Mouse (Mus musculus): ENCODE data around the gene Trim46. TPM values are rescaled to one million over a fixed set of nuclear protein-coding genes. Genes with fewer than 3 reads are reported as not detected.

Gene Trim46
- total RNA-seq, 2 experiments from 2014 or later = 1.3 TPM; not detected in 1

DNA sequence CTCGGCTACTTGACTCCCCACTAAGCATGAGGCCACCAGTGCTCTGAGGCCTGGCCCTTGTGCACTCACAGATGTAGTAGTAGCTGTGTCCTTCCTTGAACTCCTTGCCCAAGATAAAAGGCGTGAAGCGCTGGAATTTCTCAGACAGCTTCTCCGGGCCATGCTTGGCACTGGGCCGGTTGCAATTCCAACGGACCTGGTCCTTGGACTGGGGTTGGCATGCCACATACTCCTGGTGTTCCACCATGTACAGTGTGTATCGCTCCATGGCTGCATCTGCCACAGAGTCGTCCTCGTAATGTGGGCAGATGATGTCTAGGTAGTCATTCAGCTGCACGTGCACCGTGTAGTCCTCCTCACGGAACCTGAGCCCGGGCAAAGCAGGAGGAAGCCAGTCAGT, 30.0 kb upstream of the Trim46 start:
- no peak for ATAC-seq (replicated peaks; ENCODE audit: low FRiP score, poor library complexity, severe bottlenecking)

- ATAC-seq (replicated peaks; ENCODE audit: low FRiP score, poor library complexity, severe bottlenecking) = no peak
Observed at GRCm38 (mm10) chr3:89271760-89272159, 25.7 kb upstream of the Trim46 start.

- no peak for ATAC-seq (replicated peaks; ENCODE audit: low FRiP score, poor library complexity, severe bottlenecking)
Observed at GRCm38 (mm10) chr3:89270891-89271290, 24.8 kb upstream of the Trim46 start.

- peak; percentile 83 for ATAC-seq (replicated peaks; ENCODE audit: low FRiP score, poor library complexity, severe bottlenecking)
Observed at GRCm38 (mm10) chr3:89270051-89270755, 24.1 kb upstream of the Trim46 start, which contains the start of gene Slc50a1. TSS of gene Slc50a1 (minus strand) at chr3:89270570.

GRCm38 (mm10) chr3:89268916-89269315, 22.8 kb upstream of the Trim46 start:
- ATAC-seq (replicated peaks; ENCODE audit: low FRiP score, poor library complexity, severe bottlenecking) = no peak

- peak; percentile 90 for ATAC-seq (replicated peaks; ENCODE audit: low FRiP score, poor library complexity, severe bottlenecking)
Observed at GRCm38 (mm10) chr3:89266439-89266893, 20.4 kb upstream of the Trim46 start.

- no peak for ATAC-seq (replicated peaks; ENCODE audit: low FRiP score, poor library complexity, severe bottlenecking)
Observed at GRCm38 (mm10) chr3:89262417-89262816, 16.3 kb upstream of the Trim46 start.

DNA sequence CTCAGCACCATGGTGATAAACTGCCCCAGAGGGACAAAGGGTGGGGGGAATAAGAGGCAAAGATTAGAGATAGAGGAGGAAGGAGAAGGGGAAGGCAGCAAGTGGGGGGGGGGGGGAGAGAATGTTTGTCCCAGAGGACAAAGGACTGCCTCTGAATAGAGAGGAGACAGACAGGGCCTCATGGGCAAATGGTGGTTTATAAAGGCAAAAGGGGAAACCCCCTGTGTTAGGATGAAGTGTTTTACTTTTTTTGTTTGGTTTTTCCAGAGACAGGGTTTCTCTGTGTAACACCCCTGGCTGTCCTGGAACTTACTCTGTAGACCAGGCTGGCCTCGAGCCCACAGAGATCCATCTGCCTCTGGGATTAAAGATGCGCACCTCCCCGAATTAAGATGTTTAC, 14.1 kb upstream of the Trim46 start:
- ATAC-seq (replicated peaks; ENCODE audit: low FRiP score, poor library complexity, severe bottlenecking) = no peak

DNA sequence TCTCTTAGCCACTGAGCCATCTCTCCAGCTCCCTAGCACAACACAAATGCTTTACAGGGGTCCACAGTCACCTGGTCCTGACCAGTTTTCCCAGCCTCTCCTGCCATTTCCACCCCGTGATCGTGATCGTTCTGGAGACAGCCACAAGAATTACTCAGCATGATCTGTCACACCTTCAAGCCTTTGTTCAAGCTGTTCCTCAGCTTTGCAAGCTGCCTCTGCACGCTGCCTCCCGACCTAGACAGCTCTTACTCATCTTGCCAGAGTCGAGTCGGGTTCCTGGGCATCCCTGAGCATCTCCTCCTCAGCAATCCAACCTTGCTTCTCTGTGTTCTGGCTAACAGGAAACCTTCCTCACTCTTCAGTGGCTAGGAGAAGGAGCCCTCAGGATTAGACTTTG, 13.0 kb upstream of the Trim46 start, which contains the start of gene Dpm3:
TSS of gene Dpm3 (plus strand) at position 283 of the 400 bp plus-strand sequence.
- no peak for ATAC-seq (replicated peaks; ENCODE audit: low FRiP score, poor library complexity, severe bottlenecking)

GRCm38 (mm10) chr3:89256177-89256576, 10.1 kb upstream of the Trim46 start:
- no peak for ATAC-seq (replicated peaks; ENCODE audit: low FRiP score, poor library complexity, severe bottlenecking)

GRCm38 (mm10) chr3:89254994-89255393, 8.9 kb upstream of the Trim46 start:
- no peak for ATAC-seq (replicated peaks; ENCODE audit: low FRiP score, poor library complexity, severe bottlenecking)

DNA sequence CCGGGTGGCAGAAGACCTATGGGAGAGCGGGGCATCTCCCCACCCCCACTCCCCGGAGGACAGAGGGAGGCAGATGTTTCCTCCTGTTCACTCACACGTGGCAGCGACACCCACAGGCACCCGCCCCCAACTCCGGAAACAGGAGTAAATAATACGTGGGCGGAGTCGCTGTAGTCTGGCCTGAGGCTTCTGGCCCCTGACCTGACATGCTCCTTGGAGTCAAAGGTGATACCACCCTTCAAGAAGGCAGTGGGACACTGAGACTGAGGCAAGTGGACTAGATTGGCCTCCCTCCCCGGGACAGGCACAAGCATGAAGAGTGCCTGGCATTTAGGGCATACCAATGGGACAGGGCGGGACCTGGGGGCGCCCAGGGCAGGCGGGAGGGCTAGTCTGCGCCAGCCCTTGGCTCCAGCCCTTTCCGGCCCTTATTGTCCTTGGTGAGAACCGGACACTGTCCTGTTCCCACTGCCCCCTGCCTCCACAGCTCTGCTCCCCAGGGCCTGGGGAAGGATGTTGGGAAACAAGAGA, 5.3 kb upstream of the Trim46 start:
- no peak for ATAC-seq (replicated peaks; ENCODE audit: low FRiP score, poor library complexity, severe bottlenecking)

GRCm38 (mm10) chr3:89250435-89251040, 4.4 kb upstream of the Trim46 start:
- ATAC-seq (replicated peaks; ENCODE audit: low FRiP score, poor library complexity, severe bottlenecking) = 0 out of 2 replicates have a peak, but pooled peaks have one; percentile 16

DNA sequence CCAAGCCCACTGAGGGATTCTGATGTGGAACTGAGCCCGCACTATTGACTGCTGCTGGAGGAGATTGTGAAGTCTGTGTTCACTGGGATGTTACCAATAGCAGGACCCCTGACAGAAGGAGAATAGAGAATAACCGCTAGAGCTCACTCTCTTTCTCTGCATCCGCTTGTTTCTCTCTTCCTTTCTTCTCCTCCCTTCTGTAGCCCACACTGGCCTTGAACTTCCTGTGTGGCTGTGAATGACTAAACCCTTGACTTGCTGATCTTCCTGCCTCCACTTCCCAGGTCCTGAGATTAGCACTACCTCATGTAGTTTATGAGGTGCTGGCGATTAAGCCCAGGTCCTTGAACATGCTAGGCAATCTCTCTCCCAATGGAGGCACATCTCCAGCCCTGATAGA, 1.4 kb upstream of the Trim46 start:
- ATAC-seq (replicated peaks; ENCODE audit: low FRiP score, poor library complexity, severe bottlenecking) = no peak

DNA sequence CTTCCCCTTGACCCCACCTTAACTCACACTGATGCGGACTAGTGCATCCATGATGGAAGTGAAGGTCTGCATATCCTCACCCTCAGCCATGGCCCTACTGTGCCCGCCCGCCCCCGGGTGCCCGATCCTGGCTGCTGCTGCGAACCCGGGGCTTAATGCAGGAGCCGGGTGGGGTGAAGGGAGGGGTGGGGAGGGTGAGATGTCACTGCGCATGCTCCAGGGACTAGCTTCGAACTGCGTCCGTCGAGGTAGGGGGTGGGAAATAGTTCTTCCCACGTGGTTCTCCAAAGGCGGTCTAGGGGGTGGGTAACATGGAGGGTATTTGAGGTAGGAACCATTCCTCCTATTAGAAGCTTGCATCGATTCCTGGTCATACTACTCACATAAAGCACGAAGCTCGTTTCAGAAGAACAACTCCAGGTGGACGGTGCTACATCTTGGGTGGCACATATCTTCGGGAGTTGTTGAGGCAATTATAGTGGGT, 379 bp downstream of the Trim46 start, which contains the start of gene Krtcap2:
TSS of gene Krtcap2 (plus strand) at position 279 of the 484 bp plus-strand sequence.
- ATAC-seq (replicated peaks; ENCODE audit: low FRiP score, poor library complexity, severe bottlenecking) = no peak

DNA sequence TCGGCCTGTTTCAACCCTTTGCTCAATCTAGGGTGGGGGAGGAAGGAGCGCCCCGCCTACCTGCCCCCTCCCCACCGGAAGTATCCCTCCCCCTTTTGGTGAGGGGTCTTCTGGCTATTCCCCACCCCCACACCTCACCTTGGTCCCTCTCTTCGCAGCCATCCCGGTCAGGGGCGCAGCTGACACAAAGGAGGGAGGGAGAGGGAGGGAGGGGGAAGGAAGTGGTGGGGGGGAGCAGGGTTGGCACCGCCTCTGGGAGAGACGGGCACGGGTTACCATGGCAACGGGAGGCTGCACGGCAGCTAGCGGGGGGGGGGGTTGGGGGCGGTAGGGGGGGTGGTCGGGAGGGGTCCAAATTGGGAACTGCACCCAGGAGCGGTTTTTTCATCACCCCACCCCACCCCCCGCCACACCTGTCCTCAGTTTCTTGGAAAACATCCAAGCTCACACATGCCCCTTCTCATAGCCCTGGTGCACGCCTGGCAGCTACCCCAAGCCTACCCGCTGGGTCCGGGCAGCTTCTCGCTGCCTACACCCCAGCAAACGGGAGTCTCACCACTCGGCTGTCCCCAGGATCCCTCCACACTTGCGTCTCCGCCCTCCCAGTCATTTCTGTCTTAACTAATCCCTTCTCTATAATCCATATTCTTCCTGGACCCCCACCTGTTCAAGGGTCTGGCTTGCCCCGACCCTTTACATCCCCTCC, 974 bp downstream of the Trim46 start:
- no peak for ATAC-seq (replicated peaks; ENCODE audit: low FRiP score, poor library complexity, severe bottlenecking)

DNA sequence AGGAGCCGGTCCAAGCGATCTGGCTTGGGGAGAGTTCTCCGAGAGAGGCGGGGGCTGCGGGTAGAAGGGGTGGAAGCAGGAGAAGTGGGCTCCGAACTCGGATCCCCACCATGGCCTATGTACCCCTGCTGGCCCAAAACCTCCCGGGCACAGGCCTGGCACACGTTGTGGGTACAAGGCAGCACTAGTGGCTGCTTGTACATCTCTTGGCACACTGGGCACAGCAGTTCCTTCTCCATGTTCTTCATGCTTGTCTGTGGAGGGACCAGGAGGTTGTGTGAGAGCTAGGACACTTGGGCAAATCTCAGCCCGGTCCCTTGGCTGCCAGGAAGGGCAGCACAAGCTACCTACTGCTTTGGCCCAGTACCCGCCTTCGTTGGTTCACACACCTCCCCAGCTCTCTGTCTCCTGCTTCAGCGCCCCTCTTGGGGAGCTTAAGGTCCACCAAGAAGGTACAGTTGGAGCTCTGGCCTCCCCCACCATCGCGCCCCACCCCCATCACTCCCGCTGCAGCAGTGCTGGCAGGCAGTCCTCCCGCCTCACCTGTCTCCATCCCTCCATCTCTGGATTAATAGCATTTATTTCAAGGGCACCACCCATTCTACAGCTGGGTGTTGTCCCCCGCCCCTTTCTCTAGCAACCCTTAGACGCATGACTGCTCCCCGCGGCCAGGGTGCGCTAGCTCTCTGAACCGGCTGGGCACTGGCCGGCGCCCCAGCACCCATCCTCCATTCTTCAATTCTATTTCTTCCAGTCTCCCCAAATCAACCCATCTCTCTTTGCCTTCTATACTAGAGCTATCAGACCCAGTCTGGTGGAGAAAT, 1.7 kb downstream of the Trim46 start:
- no peak for ATAC-seq (replicated peaks; ENCODE audit: low FRiP score, poor library complexity, severe bottlenecking)

- no peak for ATAC-seq (replicated peaks; ENCODE audit: low FRiP score, poor library complexity, severe bottlenecking)
Observed at GRCm38 (mm10) chr3:89243609-89244008, 2.5 kb downstream of the Trim46 start.

- no peak for ATAC-seq (replicated peaks; ENCODE audit: low FRiP score, poor library complexity, severe bottlenecking)
Observed at GRCm38 (mm10) chr3:89242331-89242895, 3.7 kb downstream of the Trim46 start.

All from erythroid progenitor cell, adult 5-6 weeks (primary cell).